Mouse (Mus musculus) kidney, embryonic 16.5 days (tissue): ENCODE measurements at regions not wholly inside any gene's neighbourhood (a gene's known extent, or its start where the extent isn't known, plus 50 kb on each side); places are given as distances from the start of the nearest gene placed in this dataset.

Experiments used
- ATAC-seq: fragments of 200-750 bp; cut with Nextera tagmentation; 2 replicates; pipeline ENCODE4 v1.8.0; 2017; ENCODE audit warnings: moderate TSS enrichment; ENCODE audit not compliant: low FRiP score, low TSS enrichment
- H3K27ac ChIP-seq: fragments of 300-500 bp; sonication (generic); 2 replicates; pipeline ENCODE4 v1.5.1; 2014; ENCODE audit warnings: low read length
- H3K27me3 ChIP-seq: fragments of 300-500 bp; sonication (generic); 2 replicates; pipeline ENCODE4 v1.6.1; 2014; ENCODE audit warnings: low read length, control low read depth, mixed read lengths; ENCODE audit not compliant: insufficient read depth
- H3K36me3 ChIP-seq: fragments of 300-500 bp; sonication (generic); 2 replicates; pipeline ENCODE4 v1.6.1; 2014; ENCODE audit warnings: low read length, control low read depth, mixed read lengths; ENCODE audit not compliant: insufficient read depth
- H3K4me1 ChIP-seq: fragments of 300-500 bp; sonication (generic); 2 replicates; pipeline ENCODE4 v1.6.1; 2014; ENCODE audit warnings: low read length, control low read depth, mixed read lengths; ENCODE audit not compliant: insufficient read depth
- H3K4me2 ChIP-seq: fragments of 300-500 bp; sonication (generic); replicated peaks from 2 replicates; pipeline ENCODE4 v1.6.1; 2014; ENCODE audit warnings: low read depth, low read length
- H3K4me3 ChIP-seq: fragments of 300-500 bp; sonication (generic); 2 replicates; pipeline ENCODE4 v1.5.1; 2014; ENCODE audit warnings: mild to moderate bottlenecking, low read length
- H3K9ac ChIP-seq: fragments of 300-500 bp; sonication (generic); replicated peaks from 2 replicates; pipeline ENCODE4 v1.6.1; 2014; ENCODE audit warnings: low read length
- H3K9me3 ChIP-seq: fragments of 300-500 bp; sonication (generic); 2 replicates; pipeline ENCODE4 v1.6.1; 2016; ENCODE audit warnings: low read length, control low read depth
- WGBS: fragments of 180-500 bp; shearing (Covaris S2); extraction: QIAGEN DNeasy Blood & Tissue Kit; methylation state at CpG from one replicate; pipeline ENCODE4 v1.1.7; 2014; 5-methylcytosine and 5-hydroxymethylcytosine counted together

- Histone ChIP-seq H3K4me2 (no peak overlapping the region), H3K9me3 (no peaks in the 10 kb centered on the region), H3K27me3 (no peaks in the 10 kb centered on the region), H3K27ac (no peak overlapping the region), H3K4me1 (peaks cover 15% of the 10 kb centered on the region; the same call in 1 of the 2 replicates), H3K4me3 (0 out of 2 replicates have a peak overlapping the region, but pooled peaks have one; percentile 7), H3K9ac (no peak overlapping the region), H3K36me3 (no peaks in the 10 kb centered on the region)
- peak; percentile 59; the same call in 1 of the 2 replicates for ATAC-seq
- 41% methylated on average over 15 of the region's 15 CpGs for WGBS
These were observed 188.9 kb upstream of the Hnrnpa3 start for GRCm38 (mm10) chr2:75469958-75470687.

GRCm38 (mm10) chr2:75470688-75471054 lies 188.4 kb upstream of the Hnrnpa3 start:
- no peak overlapping the region for H3K9ac ChIP-seq
- no peak overlapping the region for H3K4me2 ChIP-seq

GRCm38 (mm10) chr2:75472489-75472888 lies 186.6 kb upstream of the Hnrnpa3 start:
- WGBS, result 89% methylated on average over 9 of the region's 9 CpGs
- Histone ChIP-seq H3K4me2 (no peak overlapping the region), H3K9ac (no peak overlapping the region), H3K4me1 (peaks cover 15% of the 10 kb centered on the region; the same call in 1 of the 2 replicates), H3K4me3 (no peak overlapping the region), H3K9me3 (no peaks in the 10 kb centered on the region), H3K36me3 (no peaks in the 10 kb centered on the region), H3K27me3 (no peaks in the 10 kb centered on the region), H3K27ac (no peak overlapping the region)
- ATAC-seq, result no peak

More at GRCm38 (mm10) chr2:75470688-75471054, 188.4 kb upstream of the Hnrnpa3 start:
- 49% methylated on average over 9 of the region's 9 CpGs for WGBS
- Histone ChIP-seq H3K27me3 (no peaks in the 10 kb centered on the region), H3K4me3 (no peak overlapping the region), H3K4me1 (peaks cover 15% of the 10 kb centered on the region; the same call in 1 of the 2 replicates), H3K36me3 (no peaks in the 10 kb centered on the region), H3K9me3 (no peaks in the 10 kb centered on the region), H3K27ac (no peak overlapping the region)
- no peak for ATAC-seq

GRCm38 (mm10) chr2:75474509-75474908 lies 184.6 kb upstream of the Hnrnpa3 start:
- Histone ChIP-seq H3K4me2 (no peak overlapping the region), H3K9ac (no peak overlapping the region), H3K4me3 (no peak overlapping the region), H3K27ac (no peak overlapping the region), H3K9me3 (no peaks in the 10 kb centered on the region), H3K36me3 (no peaks in the 10 kb centered on the region), H3K27me3 (no peaks in the 10 kb centered on the region), H3K4me1 (peaks cover 15% of the 10 kb centered on the region; the same call in 1 of the 2 replicates)
- peak; percentile 74 for ATAC-seq
- WGBS, result 23% methylated on average over 6 of the region's 6 CpGs

GRCm38 (mm10) chr2:75476350-75476749 lies 182.7 kb upstream of the Hnrnpa3 start:
- no peak for ATAC-seq
- H3K4me3 ChIP-seq, result no peak overlapping the region
- H3K9me3 ChIP-seq, result no peaks in the 10 kb centered on the region
- no peak overlapping the region for H3K4me2 ChIP-seq
- 0 out of 2 replicates have a peak, but pooled peaks cover 8% of the 10 kb centered on the region for H3K4me1 ChIP-seq
- 87% methylated on average over 1 of the region's 1 CpGs for WGBS
- no peaks in the 10 kb centered on the region for H3K36me3 ChIP-seq
- no peak overlapping the region for H3K9ac ChIP-seq
- no peaks in the 10 kb centered on the region for H3K27me3 ChIP-seq
- H3K27ac ChIP-seq, result no peak overlapping the region

- H3K9ac ChIP-seq, result no peak overlapping the region
- H3K4me1 ChIP-seq, result 0 out of 2 replicates have a peak, but pooled peaks cover 8% of the 10 kb centered on the region
- WGBS, result 71% methylated on average over 8 of the region's 8 CpGs
- no peak overlapping the region for H3K4me2 ChIP-seq
- no peaks in the 10 kb centered on the region for H3K9me3 ChIP-seq
- no peak for ATAC-seq
- no peak overlapping the region for H3K27ac ChIP-seq
- no peak overlapping the region for H3K4me3 ChIP-seq
- no peaks in the 10 kb centered on the region for H3K36me3 ChIP-seq
- no peaks in the 10 kb centered on the region for H3K27me3 ChIP-seq
These were observed 182.0 kb upstream of the Hnrnpa3 start for GRCm38 (mm10) chr2:75477076-75477475.

GRCm38 (mm10) chr2:75479546-75479945 lies 179.5 kb upstream of the Hnrnpa3 start:
- H3K27ac ChIP-seq, result no peak overlapping the region
- no peaks in the 10 kb centered on the region for H3K27me3 ChIP-seq
- WGBS, result 91% methylated on average over 5 of the region's 5 CpGs

GRCm38 (mm10) chr2:75481863-75482262 lies 177.2 kb upstream of the Hnrnpa3 start:
- H3K4me1 ChIP-seq, result peaks cover 15% of the 10 kb centered on the region
- no peak overlapping the region for H3K9ac ChIP-seq
- no peaks in the 10 kb centered on the region for H3K36me3 ChIP-seq
- no peak overlapping the region for H3K4me2 ChIP-seq
- ATAC-seq, result no peak
- no peaks in the 10 kb centered on the region for H3K9me3 ChIP-seq
- no peak overlapping the region for H3K4me3 ChIP-seq
- H3K27me3 ChIP-seq, result no peaks in the 10 kb centered on the region
- no peak overlapping the region for H3K27ac ChIP-seq
- WGBS, result 54% methylated on average over 8 of the region's 8 CpGs

More at GRCm38 (mm10) chr2:75479546-75479945, 179.5 kb upstream of the Hnrnpa3 start:
- Histone ChIP-seq H3K4me3 (no peak overlapping the region), H3K9ac (no peak overlapping the region), H3K4me1 (peaks cover 11% of the 10 kb centered on the region; the same call in 1 of the 2 replicates), H3K4me2 (no peak overlapping the region), H3K36me3 (no peaks in the 10 kb centered on the region), H3K9me3 (no peaks in the 10 kb centered on the region)
- no peak for ATAC-seq

- H3K27me3 ChIP-seq, result no peaks in the 10 kb centered on the region
- H3K9ac ChIP-seq, result no peak overlapping the region
- H3K4me1 ChIP-seq, result peaks cover 15% of the 10 kb centered on the region
- no peak overlapping the region for H3K4me2 ChIP-seq
- no peaks in the 10 kb centered on the region for H3K36me3 ChIP-seq
- no peak overlapping the region for H3K4me3 ChIP-seq
- H3K9me3 ChIP-seq, result no peaks in the 10 kb centered on the region
- ATAC-seq, result no peak
- no peak overlapping the region for H3K27ac ChIP-seq
- 73% methylated on average over 2 of the region's 2 CpGs for WGBS
These were observed 176.6 kb upstream of the Hnrnpa3 start for GRCm38 (mm10) chr2:75482484-75482883.

GRCm38 (mm10) chr2:75484951-75485350 lies 174.1 kb upstream of the Hnrnpa3 start:
- Histone ChIP-seq H3K4me2 (peak overlapping the region; percentile 44), H3K4me1 (peaks cover 15% of the 10 kb centered on the region), H3K9me3 (no peaks in the 10 kb centered on the region), H3K27me3 (no peaks in the 10 kb centered on the region), H3K27ac (no peak overlapping the region), H3K36me3 (no peaks in the 10 kb centered on the region), H3K4me3 (no peak overlapping the region), H3K9ac (no peak overlapping the region)
- peak; percentile 63; the same call in 1 of the 2 replicates for ATAC-seq
- 15% methylated on average over 10 of the region's 10 CpGs for WGBS
